Mouse (Mus musculus) 3134 (cell line): ENCODE data around the gene 2310002L09Rik.
"Not testable (repeated sequence)": the region's sequence is repeated elsewhere in the genome, so short reads cannot be mapped to it uniquely, and the experiment has no call there.

Experiments used
- DNase-seq: peaks from one replicate; pipeline ENCODE4 v3.0.0-alpha.2; 2011; ENCODE audit warnings: low spot score; ENCODE audit not compliant: insufficient read length; ENCODE audit errors: extremely low read depth

The 2310002L09Rik gene

GRCm38 (mm10) chr4:73950375-73950896 lies at the start of gene 2310002L09Rik:
Gene 2310002L09Rik, minus strand, starts transcription at chr4:73950846.
- no peak for DNase-seq

- DNase-seq, result no peak
Measured at GRCm38 (mm10) chr4:73980454-73980853, 29.8 kb upstream of the 2310002L09Rik start.

- not testable (repeated sequence) for DNase-seq
Measured at GRCm38 (mm10) chr4:73920660-73921059, 30.0 kb downstream of the 2310002L09Rik start, which contains the start of gene Gm11756. Gene Gm11756, minus strand, starts transcription at chr4:73920760.

GRCm38 (mm10) chr4:73905853-73906252 lies 44.8 kb downstream of the 2310002L09Rik start, which contains the start of gene Gm13871:
Gene Gm13871, minus strand, starts transcription at chr4:73905953.
- DNase-seq, result not testable (repeated sequence)

- DNase-seq, result not testable (repeated sequence)
Measured at GRCm38 (mm10) chr4:73891012-73891411, 59.6 kb downstream of the 2310002L09Rik start, which contains the start of gene Gm11757. Gene Gm11757, minus strand, starts transcription at chr4:73891112.
